Comparison of ENCODE assay signal across 16 mouse cellular contexts in the genomic region with DNA sequence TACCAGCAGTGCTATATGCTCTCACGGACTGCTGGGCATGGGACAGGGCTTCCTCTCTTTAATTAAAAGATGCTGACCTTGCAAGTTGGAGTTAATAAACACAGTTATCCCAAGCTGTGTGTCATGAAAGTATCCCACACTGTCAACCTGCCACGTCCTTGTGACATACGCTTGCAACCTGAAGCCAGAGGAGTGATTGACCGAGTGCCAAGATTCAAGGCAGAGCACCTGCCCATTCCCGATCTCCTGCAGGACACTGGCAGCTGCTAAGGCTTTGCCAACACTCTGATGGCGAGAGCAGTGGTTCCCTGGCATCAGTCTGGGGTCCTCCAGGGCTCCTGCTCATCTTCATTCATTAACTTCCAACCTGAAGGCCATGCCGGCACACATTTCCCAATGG.
"Had no signal": no experiment of that assay in that cellular context is flagged by ENCODE, and none has a peak within 500 bp of the region (broad histone marks: within the 10 kb centered on the region; RNA-seq: fewer than 3 reads in every experiment).

No protein-coding gene starts in this region.

- H3K36me3 ChIP-seq: limb, embryonic 15.5 days; liver, embryonic 12.5 days; lung, embryonic 15.5 days; midbrain, embryonic 12.5 days; neural tube, embryonic 13.5 days had no signal

- H3K9ac ChIP-seq: limb, embryonic 15.5 days; liver, embryonic 12.5 days; lung, embryonic 15.5 days; midbrain, embryonic 12.5 days; neural tube, embryonic 13.5 days had no signal

- H3K9me3 ChIP-seq: limb, embryonic 15.5 days; liver, embryonic 12.5 days; lung, embryonic 15.5 days; midbrain, embryonic 12.5 days; neural tube, embryonic 13.5 days had no signal

- H3K27ac ChIP-seq: kidney, postnatal 0 days; layer of hippocampus, adult 2 months; limb, embryonic 15.5 days; liver, embryonic 12.5 days; lung, embryonic 15.5 days; macrophage; midbrain, embryonic 12.5 days; neural tube, embryonic 13.5 days; stomach, postnatal 0 days had no signal

- H3K27me3 ChIP-seq: limb, embryonic 15.5 days; liver, embryonic 12.5 days; lung, embryonic 15.5 days; neural tube, embryonic 13.5 days had no signal

- H3K4me1 ChIP-seq: limb, embryonic 15.5 days; liver, embryonic 12.5 days; lung, embryonic 15.5 days had no signal

- H3K4me2 ChIP-seq: limb, embryonic 15.5 days; liver, embryonic 12.5 days; lung, embryonic 15.5 days; midbrain, embryonic 12.5 days; neural tube, embryonic 13.5 days had no signal

- DNase-seq: kidney, adult 9 months; kidney, postnatal 4 days; lung, postnatal 14 days; right cerebral cortex, adult 18-20 months; right cerebral cortex, postnatal 25 days; thymus, postnatal 4 days had no signal

- ATAC-seq: liver, embryonic 12.5 days; midbrain, embryonic 16.5 days had no signal

- H3K4me3 ChIP-seq: layer of hippocampus, adult 2 months; limb, embryonic 15.5 days; liver, embryonic 12.5 days; lung, embryonic 15.5 days; midbrain, embryonic 12.5 days; neural tube, embryonic 13.5 days had no signal
